Mouse (Mus musculus) kidney, postnatal 4 days (tissue): ENCODE results near the gene Mphosph8.
A peak's percentile ranks its signal among the peaks of the same experiment; 100 is the strongest.

ENCODE experiments used
- DNase-seq, 2 experiments: peaks; one replicate each; pipeline ENCODE4 v3.0.0; 2021; ENCODE audit warnings: mixed read lengths in 2 of 2

The Mphosph8 gene

GRCm38 (mm10) chr14:56667969-56668802, at the start of gene Mphosph8:
TSS of gene Mphosph8 (plus strand) at chr14:56668248.
- peak; percentile 99 for DNase-seq

- DNase-seq: no peak
These were observed 47.6 kb upstream of the Mphosph8 start for GRCm38 (mm10) chr14:56620425-56620824.

GRCm38 (mm10) chr14:56626202-56626601, 41.8 kb upstream of the Mphosph8 start:
- no peak for DNase-seq

- DNase-seq: no peak
These were observed 39.7 kb upstream of the Mphosph8 start for GRCm38 (mm10) chr14:56628336-56628735.

- DNase-seq: no peak
These were observed 36.9 kb upstream of the Mphosph8 start for GRCm38 (mm10) chr14:56631109-56631508.

- DNase-seq: no peak
These were observed 20.8 kb upstream of the Mphosph8 start for GRCm38 (mm10) chr14:56647206-56647605.

- no peak for DNase-seq
These were observed 18.6 kb upstream of the Mphosph8 start for GRCm38 (mm10) chr14:56649448-56649847.

GRCm38 (mm10) chr14:56665651-56666050, 2.4 kb upstream of the Mphosph8 start:
- peak; percentile 22 to 28 for DNase-seq

- DNase-seq: no peak
These were observed 1.1 kb upstream of the Mphosph8 start for GRCm38 (mm10) chr14:56666909-56667308.

GRCm38 (mm10) chr14:56669046-56669620, 1.1 kb downstream of the Mphosph8 start:
- no peak for DNase-seq

- no peak for DNase-seq
These were observed 17.4 kb downstream of the Mphosph8 start for GRCm38 (mm10) chr14:56685426-56685825.

- DNase-seq: no peak
These were observed 21.1 kb downstream of the Mphosph8 start for GRCm38 (mm10) chr14:56689116-56689515.

- DNase-seq: no peak
These were observed 21.7 kb downstream of the Mphosph8 start for GRCm38 (mm10) chr14:56689766-56690165.

- no peak for DNase-seq
These were observed 27.4 kb downstream of the Mphosph8 start for GRCm38 (mm10) chr14:56695495-56695894.

- DNase-seq: no peak
These were observed 29.8 kb downstream of the Mphosph8 start for GRCm38 (mm10) chr14:56697836-56698235.

GRCm38 (mm10) chr14:56702644-56703043, 34.6 kb downstream of the Mphosph8 start:
- DNase-seq: no peak

GRCm38 (mm10) chr14:56705687-56706086, 37.6 kb downstream of the Mphosph8 start:
- DNase-seq: no peak

- DNase-seq: no peak
These were observed 58.4 kb downstream of the Mphosph8 start for GRCm38 (mm10) chr14:56726493-56726892.

- peak in 1 of 2 experiments; percentile 9 for DNase-seq
These were observed 72.1 kb downstream of the Mphosph8 start for GRCm38 (mm10) chr14:56740175-56740574.
